Mouse (Mus musculus) forebrain, embryonic 13.5 days (tissue): ENCODE data around the gene Eci1. TPM values are rescaled to one million over a fixed set of nuclear protein-coding genes. Genes with fewer than 3 reads are reported as not detected.

Experiments
- ATAC-seq: fragments of 200-750 bp; cut with Nextera tagmentation; 2 replicates; pipeline ENCODE4 v1.8.0; 2017
- H3K27ac ChIP-seq: fragments of 300-500 bp; sonication (generic); 2 replicates; pipeline ENCODE4 v1.5.1; 2015; ENCODE audit warnings: inconsistent platforms, mild to moderate bottlenecking, moderate library complexity
- H3K27me3 ChIP-seq: fragments of 300-500 bp; sonication (generic); 2 replicates; pipeline ENCODE4 v1.6.1; 2015; ENCODE audit warnings: mild to moderate bottlenecking, inconsistent platforms
- H3K36me3 ChIP-seq: fragments of 300-500 bp; sonication (generic); 2 replicates; pipeline ENCODE4 v1.6.1; 2015; ENCODE audit warnings: mild to moderate bottlenecking, inconsistent platforms; ENCODE audit not compliant: poor library complexity, severe bottlenecking
- H3K4me1 ChIP-seq: fragments of 300-500 bp; sonication (generic); 2 replicates; pipeline ENCODE4 v1.6.1; 2015; ENCODE audit warnings: inconsistent platforms
- H3K4me2 ChIP-seq: fragments of 300-500 bp; sonication (generic); 2 replicates; pipeline ENCODE4 v1.6.1; 2015; ENCODE audit warnings: inconsistent platforms, mild to moderate bottlenecking, moderate library complexity
- H3K4me3 ChIP-seq: fragments of 300-500 bp; sonication (generic); 2 replicates; pipeline ENCODE4 v1.5.1; 2015; ENCODE audit warnings: mild to moderate bottlenecking, inconsistent platforms
- H3K9ac ChIP-seq: fragments of 300-500 bp; sonication (generic); 2 replicates; pipeline ENCODE4 v1.6.1; 2015; ENCODE audit warnings: mild to moderate bottlenecking, inconsistent platforms
- H3K9me3 ChIP-seq: fragments of 300-500 bp; sonication (generic); replicated peaks from 2 replicates; pipeline ENCODE4 v1.6.1; 2016; ENCODE audit warnings: inconsistent platforms
- WGBS: fragments of 180-500 bp; shearing (Covaris S2); methylation state at CpG from one replicate; pipeline ENCODE4 v1.1.7; 2015; 5-methylcytosine and 5-hydroxymethylcytosine counted together
- polyA plus RNA-seq: library from polyadenylated mRNA; unstranded; fragments of >200 nt; fragmentation: Nextera tagmentation; extraction: Ambion mirVana; gene quantifications from 2 replicates; pipeline ENCODE4 v1.2.1, GENCODE M21; 2015

Gene Eci1
- polyA plus RNA-seq, 1 experiment from 2014 or later, result 62.5 TPM

DNA sequence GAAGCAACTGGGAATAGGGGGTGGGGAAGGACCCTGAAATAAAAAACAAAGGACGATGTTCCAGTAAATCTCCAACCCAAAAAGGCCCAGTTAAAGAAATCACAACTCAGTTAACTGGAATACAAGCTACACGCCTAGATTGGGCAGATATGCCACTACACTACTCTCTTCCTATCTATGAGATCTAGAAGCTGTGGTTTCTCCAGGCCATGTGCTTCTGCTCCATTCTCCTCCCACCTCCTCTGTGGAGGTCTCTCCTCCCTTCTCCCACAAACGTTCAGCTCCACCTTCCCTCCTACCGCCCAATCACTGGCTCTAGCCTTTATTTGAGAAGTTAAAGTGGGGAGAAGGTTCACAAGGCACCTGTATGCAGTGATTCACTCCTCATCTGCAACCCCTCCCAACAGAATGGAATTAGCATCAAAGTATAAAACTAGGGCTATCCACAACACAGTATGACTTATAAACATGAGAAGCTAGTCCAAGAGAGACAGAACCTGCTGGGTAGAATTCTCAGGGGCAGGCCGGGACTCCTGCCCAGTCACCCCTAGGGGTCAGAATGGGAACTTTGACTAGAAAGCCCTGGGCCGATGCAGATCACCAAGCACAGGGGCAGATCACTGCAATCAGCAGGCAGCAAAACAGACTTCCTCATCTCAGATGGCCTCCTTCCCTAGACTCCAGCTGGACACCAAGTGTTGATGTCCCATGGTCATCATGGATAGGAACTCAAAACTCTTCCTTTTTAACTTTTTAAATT lies 37.1 kb downstream of the Eci1 start:
- WGBS, result 63% methylated on average over 6 of the region's 6 CpGs

DNA sequence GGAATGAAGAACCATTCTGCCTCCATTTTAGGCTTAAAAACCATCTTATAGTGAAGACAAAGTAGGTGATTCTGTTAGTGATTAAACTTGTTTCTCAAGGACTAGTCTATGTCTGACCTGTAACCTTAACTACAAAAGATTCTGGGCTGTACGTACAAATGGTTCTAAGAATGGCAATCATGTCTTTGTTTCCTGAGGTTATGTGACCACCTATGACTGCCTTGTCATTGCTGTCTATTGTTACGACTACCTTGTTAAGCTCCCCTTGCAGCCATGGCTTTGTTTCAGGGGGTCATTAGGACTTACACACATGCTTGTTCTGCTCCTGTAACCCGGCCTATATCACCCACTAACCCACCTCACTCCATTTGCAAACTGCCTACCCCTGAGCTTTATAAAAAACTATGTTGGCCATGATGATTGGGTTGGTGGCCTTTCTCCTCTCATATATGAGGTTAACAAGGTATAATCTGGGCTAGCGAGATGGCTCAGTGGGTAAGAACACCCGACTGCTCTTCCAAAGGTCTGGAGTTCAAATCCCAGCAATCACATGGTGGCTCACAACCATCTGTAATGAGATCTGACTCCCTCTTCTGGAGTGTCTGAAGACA lies 42.3 kb downstream of the Eci1 start:
- no peak overlapping the region for H3K27ac ChIP-seq
- no peak for ATAC-seq
- H3K27me3 ChIP-seq, result no peaks in the 10 kb centered on the region
- H3K36me3 ChIP-seq, result peaks cover 15% of the 10 kb centered on the region
- no peak overlapping the region for H3K4me3 ChIP-seq
- no peaks in the 10 kb centered on the region for H3K9me3 ChIP-seq
- WGBS, result 87% methylated on average over 5 of the region's 5 CpGs
- H3K4me2 ChIP-seq, result no peak overlapping the region
- H3K4me1 ChIP-seq, result peaks cover 26% of the 10 kb centered on the region
- no peak overlapping the region for H3K9ac ChIP-seq

More for the DNA sequence above, 37.1 kb downstream of the Eci1 start:
- Histone ChIP-seq H3K27me3 (no peaks in the 10 kb centered on the region), H3K4me1 (no peaks in the 10 kb centered on the region), H3K4me2 (no peak overlapping the region), H3K9ac (no peak overlapping the region), H3K9me3 (no peaks in the 10 kb centered on the region), H3K4me3 (no peak overlapping the region), H3K36me3 (no peaks in the 10 kb centered on the region), H3K27ac (no peak overlapping the region)
- ATAC-seq, result no peak

DNA sequence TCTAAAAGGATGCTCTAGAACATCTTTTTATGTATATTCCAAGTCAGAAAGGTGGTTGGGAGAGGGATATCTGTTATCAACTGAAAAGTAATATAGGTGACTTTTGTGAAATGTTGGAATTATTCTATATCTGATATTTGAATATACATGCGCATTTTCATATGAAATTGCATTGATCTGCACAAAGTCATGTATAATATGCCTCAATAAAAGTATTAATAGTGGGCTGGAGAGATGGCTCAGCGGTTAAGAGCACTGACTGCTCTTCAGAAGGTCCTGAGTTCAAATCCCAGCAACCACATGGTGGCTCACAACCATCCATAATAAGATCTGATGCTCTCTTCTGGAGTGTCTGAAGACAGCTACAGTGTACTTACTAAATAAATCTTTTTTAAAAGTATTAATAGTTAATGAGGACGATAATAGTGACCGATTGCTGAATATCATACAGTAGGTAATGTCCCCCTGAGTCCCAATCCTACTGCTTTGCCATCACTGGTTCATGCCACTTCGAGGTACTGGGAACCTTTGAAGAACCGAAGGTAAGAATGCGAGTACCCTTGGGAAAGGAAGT lies 43.0 kb downstream of the Eci1 start:
- H3K27me3 ChIP-seq, result no peaks in the 10 kb centered on the region
- peak overlapping the region; percentile 99 for H3K4me2 ChIP-seq
- H3K4me1 ChIP-seq, result peaks cover 26% of the 10 kb centered on the region
- no peaks in the 10 kb centered on the region for H3K9me3 ChIP-seq
- 19% methylated on average over 7 of the region's 7 CpGs for WGBS
- peak overlapping the region; percentile 64 for H3K9ac ChIP-seq
- H3K36me3 ChIP-seq, result peaks cover 22% of the 10 kb centered on the region
- peak overlapping the region; percentile 85 for H3K27ac ChIP-seq
- H3K4me3 ChIP-seq, result peak overlapping the region; percentile 91
- ATAC-seq, result no peak

DNA sequence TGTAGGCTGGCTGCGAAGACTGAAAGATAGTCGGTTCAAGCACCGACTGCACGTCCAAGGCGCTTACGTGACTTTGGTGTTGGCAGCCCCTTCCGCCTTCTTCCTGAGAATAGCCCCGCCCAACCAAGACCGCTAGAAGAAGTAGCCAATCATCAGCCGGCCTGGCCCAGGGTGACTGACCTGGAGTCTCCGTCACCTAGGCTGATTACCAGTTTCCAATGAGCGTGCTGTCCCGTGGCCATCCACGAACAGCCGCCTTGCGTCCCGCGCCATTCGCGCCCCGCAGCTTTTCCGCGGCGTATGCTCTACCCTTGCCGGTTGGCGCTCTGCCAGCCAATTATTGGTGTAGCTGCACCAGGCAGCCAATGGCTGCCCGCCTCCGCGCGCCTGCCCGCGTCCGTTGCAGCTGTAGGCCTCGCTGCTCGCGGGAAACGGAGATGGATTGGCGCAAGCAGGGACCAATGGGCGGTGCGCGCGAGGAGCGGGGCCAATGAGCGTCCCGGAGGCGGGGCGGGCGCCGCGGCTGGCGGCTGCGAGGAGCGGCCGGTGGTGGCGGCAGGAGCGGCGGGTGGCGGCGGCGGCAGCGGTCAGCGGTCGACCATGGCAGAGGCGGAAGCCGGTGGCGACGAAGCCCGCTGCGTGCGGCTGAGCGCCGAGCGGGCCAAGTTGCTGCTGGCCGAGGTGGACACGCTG lies 43.6 kb downstream of the Eci1 start, which contains the start of the genes E4f1 and Pgp:
TSS of gene E4f1 (minus strand) at position 404 of the 693 bp plus-strand sequence.
TSS of gene Pgp (plus strand) at position 483 of the 693 bp plus-strand sequence.
- Histone ChIP-seq H3K4me3 (peak within 1 kb of the TSS; percentile 91), H3K27me3 (no peaks in the 10 kb centered on the region), H3K27ac (peak within 1 kb of the TSS; percentile 85), H3K9ac (peak within 1 kb of the TSS; percentile 95), H3K4me2 (peak within 1 kb of the TSS; percentile 99), H3K4me1 (peaks cover 26% of the 10 kb centered on the region), H3K36me3 (peaks cover 28% of the 10 kb centered on the region), H3K9me3 (no peaks in the 10 kb centered on the region)
- ATAC-seq, result peak; percentile 99
- WGBS, result under 1% methylated on average over 75 of the region's 75 CpGs

DNA sequence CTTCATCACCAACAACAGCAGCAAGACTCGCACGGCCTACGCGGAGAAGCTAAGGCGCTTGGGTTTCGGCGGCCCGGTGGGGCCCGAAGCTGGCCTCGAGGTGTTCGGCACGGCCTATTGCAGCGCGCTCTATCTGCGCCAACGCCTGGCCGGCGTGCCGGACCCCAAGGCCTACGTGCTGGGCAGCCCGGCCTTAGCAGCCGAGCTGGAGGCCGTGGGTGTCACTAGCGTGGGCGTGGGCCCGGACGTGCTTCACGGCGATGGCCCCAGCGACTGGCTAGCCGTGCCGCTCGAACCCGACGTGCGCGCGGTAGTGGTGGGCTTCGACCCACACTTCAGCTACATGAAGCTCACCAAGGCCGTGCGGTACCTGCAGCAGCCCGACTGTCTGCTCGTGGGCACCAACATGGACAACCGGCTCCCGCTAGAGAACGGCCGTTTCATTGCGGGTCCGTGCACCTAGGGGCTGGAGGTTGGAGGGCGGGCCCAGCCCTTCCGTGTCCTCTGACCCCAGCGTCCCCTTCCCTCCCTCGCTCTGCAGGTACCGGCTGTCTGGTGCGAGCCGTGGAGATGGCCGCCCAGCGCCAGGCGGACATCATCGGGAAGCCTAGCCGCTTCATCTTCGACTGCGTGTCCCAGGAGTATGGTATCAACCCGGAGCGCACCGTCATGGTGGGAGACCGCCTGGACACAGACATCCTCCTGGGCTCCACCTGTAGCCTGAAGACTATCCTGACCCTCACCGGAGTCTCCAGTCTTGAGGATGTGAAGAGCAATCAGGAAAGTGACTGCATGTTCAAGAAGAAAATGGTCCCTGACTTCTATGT lies 44.5 kb downstream of the Eci1 start:
- peak overlapping the region; percentile 91 for H3K4me3 ChIP-seq
- WGBS, result 1% methylated on average over 68 of the region's 68 CpGs
- H3K9ac ChIP-seq, result peak overlapping the region; percentile 95
- H3K4me2 ChIP-seq, result peak overlapping the region; percentile 99
- H3K36me3 ChIP-seq, result peaks cover 37% of the 10 kb centered on the region
- H3K27me3 ChIP-seq, result no peaks in the 10 kb centered on the region
- H3K27ac ChIP-seq, result peak overlapping the region; percentile 85
- peaks cover 26% of the 10 kb centered on the region for H3K4me1 ChIP-seq
- no peaks in the 10 kb centered on the region for H3K9me3 ChIP-seq
- peak; percentile 12; the same call in 1 of the 2 replicates for ATAC-seq

DNA sequence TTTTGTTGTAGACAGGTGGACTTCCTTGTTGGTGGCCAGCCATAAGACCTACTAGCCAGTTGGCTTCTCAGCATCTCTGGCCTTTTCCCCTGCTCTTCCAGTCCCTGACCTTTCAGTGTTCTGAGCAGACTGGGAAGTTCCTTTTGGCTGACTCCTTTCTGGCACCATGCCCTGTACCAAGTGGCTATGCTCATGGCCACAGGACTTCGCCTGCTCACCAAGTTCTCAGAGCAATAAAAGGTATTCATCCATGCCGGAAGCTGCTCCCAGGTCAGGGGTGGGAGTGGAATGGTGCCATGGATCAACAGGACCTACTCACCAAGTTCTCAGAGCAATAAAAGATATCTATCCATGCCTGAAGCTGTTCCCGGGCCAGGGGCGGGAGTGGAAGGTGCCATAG lies 46.1 kb downstream of the Eci1 start:
- H3K27me3 ChIP-seq, result no peaks in the 10 kb centered on the region
- H3K4me2 ChIP-seq, result peak overlapping the region; percentile 99
- ATAC-seq, result no peak
- peak overlapping the region; percentile 91; the same call in 1 of the 2 replicates for H3K4me3 ChIP-seq
- H3K36me3 ChIP-seq, result peaks cover 53% of the 10 kb centered on the region
- WGBS, result 83% methylated on average over 4 of the region's 4 CpGs
- H3K9ac ChIP-seq, result peak overlapping the region; percentile 95; the same call in 1 of the 2 replicates
- no peak overlapping the region for H3K27ac ChIP-seq
- no peaks in the 10 kb centered on the region for H3K9me3 ChIP-seq
- peaks cover 28% of the 10 kb centered on the region for H3K4me1 ChIP-seq

DNA sequence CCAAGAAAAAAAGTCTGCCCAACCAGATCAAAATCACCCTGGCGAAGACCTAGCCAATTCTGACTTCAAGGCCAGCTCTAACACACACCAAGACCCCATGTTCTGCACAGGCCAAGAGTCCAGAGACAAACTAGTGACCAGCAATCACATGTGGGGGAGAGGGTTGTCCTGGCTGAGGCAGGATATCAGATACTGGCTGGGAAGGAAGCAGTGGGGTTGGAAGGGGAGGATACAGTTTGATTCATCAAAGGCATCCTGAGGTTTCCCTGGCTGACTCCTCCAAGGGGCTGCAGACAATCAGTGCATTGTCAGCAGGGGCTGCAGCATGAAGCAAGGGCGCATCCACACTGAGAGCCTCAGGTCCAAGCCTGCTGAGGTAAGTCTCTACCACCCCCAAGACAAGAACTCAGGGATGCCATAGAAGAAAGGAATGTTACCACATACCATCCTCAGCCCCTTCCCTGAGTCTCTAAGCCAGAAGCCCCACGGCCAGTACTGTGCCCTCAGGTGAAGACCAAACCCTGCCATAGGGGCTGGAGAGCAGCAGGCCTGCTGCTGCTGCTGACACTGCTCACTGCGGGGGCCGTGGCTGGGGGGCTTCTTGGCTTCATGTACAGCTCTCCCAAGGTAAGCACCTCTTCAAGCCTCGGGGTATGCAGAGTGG lies 47.3 kb downstream of the Eci1 start, which contains the start of gene Bricd5:
TSS of gene Bricd5 (plus strand) at position 273 of the 664 bp plus-strand sequence.
- Histone ChIP-seq H3K36me3 (peaks cover 56% of the 10 kb centered on the region), H3K9ac (peak within 1 kb of the TSS; percentile 12; the same call in 1 of the 2 replicates), H3K4me1 (peaks cover 38% of the 10 kb centered on the region), H3K4me3 (no peak within 1 kb of the TSS), H3K4me2 (peak within 1 kb of the TSS; percentile 99), H3K27ac (no peak within 1 kb of the TSS; the same call in 1 of the 2 replicates), H3K27me3 (no peaks in the 10 kb centered on the region), H3K9me3 (no peaks in the 10 kb centered on the region)
- 82% methylated on average over 6 of the region's 6 CpGs for WGBS
- no peak for ATAC-seq

DNA sequence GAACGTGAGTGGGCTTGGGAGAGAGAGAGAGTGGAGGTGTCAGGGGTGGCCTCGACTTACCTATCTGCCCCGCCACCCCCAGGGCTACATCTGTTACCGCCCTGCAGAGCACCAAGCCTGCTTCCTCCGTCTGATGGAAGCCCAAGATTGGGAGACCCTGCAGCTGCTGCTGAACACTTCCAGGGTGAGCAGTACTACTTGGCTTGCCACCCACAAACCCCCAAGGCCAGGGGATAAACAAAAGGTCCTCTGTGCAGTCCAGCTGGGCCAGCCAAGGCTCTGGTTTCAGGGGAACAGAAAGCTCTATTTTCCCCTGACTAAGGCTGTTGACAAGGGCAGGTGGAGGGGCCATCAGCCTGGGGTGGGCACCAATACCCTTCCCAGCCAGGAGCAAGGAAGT lies 48.1 kb downstream of the Eci1 start:
- H3K9me3 ChIP-seq, result no peaks in the 10 kb centered on the region
- ATAC-seq, result no peak
- peaks cover 38% of the 10 kb centered on the region for H3K4me1 ChIP-seq
- H3K4me2 ChIP-seq, result no peak overlapping the region
- H3K27me3 ChIP-seq, result no peaks in the 10 kb centered on the region
- WGBS, result 86% methylated on average over 5 of the region's 5 CpGs
- peaks cover 56% of the 10 kb centered on the region for H3K36me3 ChIP-seq
- no peak overlapping the region for H3K9ac ChIP-seq
- H3K4me3 ChIP-seq, result no peak overlapping the region
- H3K27ac ChIP-seq, result no peak overlapping the region; the same call in 1 of the 2 replicates

DNA sequence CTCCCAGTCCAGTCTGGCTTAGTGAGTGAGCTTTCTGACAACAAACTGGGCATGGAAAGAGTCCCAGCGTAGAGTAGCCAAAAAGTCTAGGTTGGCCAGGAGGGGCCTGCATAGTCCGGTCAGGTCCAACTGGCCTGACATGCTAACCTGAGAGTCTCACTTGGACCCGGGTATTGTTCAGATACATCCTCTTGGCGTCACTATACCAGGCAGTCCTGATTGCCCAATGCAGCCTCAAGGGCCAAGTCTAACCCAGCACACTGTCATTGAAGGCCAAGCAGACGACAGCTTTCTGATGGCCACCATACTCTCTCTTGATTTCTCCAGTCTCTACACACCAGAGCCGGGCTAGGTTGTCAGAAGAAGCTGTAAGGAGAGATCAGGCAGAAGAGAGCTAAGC lies 49.1 kb downstream of the Eci1 start:
- no peaks in the 10 kb centered on the region for H3K9me3 ChIP-seq
- H3K27me3 ChIP-seq, result no peaks in the 10 kb centered on the region
- ATAC-seq, result no peak
- no peak overlapping the region for H3K4me2 ChIP-seq
- H3K36me3 ChIP-seq, result peaks cover 56% of the 10 kb centered on the region
- WGBS, result 91% methylated on average over 6 of the region's 6 CpGs
- H3K27ac ChIP-seq, result no peak overlapping the region
- no peak overlapping the region for H3K4me3 ChIP-seq
- peaks cover 40% of the 10 kb centered on the region for H3K4me1 ChIP-seq
- H3K9ac ChIP-seq, result no peak overlapping the region

DNA sequence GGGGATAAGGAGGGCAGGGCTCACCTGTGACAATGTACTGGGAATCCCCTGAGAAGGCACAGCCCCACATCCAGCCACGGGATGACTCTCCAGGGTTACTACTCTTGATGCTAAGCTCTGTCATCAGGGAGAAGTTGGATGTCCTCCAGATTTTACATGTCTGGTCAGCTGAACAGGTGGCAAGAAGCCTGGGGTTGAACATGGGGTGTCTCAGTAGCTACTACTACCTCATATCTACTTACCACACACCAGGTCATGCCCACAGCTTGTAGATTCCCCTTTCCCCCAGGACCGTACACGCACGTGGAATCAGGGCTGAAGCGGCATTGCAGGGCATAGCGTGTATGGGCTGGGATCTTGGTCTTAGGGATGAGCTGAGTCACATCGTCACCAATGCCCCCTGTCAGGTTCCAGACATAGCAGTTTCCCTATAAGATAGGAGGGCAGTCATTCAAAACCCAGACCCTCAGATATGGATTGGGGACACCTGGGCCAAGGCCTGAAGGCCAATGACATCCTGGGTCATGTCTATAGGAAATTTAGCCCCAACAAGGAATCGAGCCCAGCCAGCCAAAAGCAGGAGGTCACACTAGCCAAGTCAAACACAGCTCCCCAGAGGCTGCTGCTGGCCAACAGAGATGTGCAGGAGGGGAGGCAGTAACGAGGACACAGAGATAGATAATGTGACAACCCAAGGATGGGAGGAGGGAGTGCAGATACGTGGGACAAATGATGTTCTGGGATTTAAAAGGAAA lies 49.8 kb downstream of the Eci1 start:
- whole genome bisulfite sequencing, result 92% methylated on average over 10 of the region's 10 CpGs
- Histone ChIP-seq H3K27me3 (no peaks in the 10 kb centered on the region), H3K9me3 (no peaks in the 10 kb centered on the region), H3K36me3 (peaks cover 56% of the 10 kb centered on the region), H3K4me3 (no peak overlapping the region), H3K27ac (no peak overlapping the region), H3K4me1 (peaks cover 34% of the 10 kb centered on the region), H3K4me2 (no peak overlapping the region), H3K9ac (no peak overlapping the region; the same call in 1 of the 2 replicates)
- no peak for ATAC-seq
